Mouse (Mus musculus) cortical plate, adult 2 months (tissue): ENCODE results near the gene Nlgn2.

Experiments
- CTCF ChIP-seq: fragments of 200-500 bp; IDR thresholded peaks from 2 replicates; pipeline ENCODE4 v1.5.1; 2011; ENCODE audit warnings: mild to moderate bottlenecking, control low read depth, low read length; ENCODE audit not compliant: insufficient read depth; ENCODE audit errors: extremely low read depth
- POLR2A ChIP-seq: fragments of 200-500 bp; IDR thresholded peaks from 2 replicates; pipeline ENCODE4 v1.6.1; 2011; ENCODE audit warnings: mild to moderate bottlenecking, low read length, control low read depth; ENCODE audit not compliant: insufficient read depth; ENCODE audit errors: extremely low read depth

DNA sequence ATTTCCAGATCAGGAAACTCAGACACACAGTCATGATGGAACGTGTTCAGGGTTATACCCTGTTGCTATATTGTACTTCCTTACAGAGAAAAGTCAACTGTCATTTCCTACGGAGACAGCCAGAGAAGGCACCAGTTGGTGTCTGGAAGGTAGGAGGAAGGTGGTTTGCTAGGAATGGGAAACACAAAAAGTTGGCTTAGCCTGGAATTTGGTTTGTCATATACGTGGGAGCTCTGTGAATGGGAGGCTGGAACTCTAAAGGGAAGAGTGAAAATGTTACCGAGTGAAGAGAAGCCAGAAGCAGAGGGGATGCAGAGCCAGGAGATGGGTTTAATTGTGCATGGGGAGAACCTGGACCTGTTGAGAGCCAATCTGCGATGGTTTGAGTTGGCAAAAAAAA lies 46.2 kb downstream of the Nlgn2 start:
- no peak for TF ChIP-seq POLR2A
- no peak for TF ChIP-seq CTCF
